Mouse (Mus musculus): ENCODE measurements around the gene Man2a2. TPM values are rescaled to one million over a fixed set of nuclear protein-coding genes. Genes with fewer than 3 reads are reported as not detected.

The Man2a2 gene
- polyA plus RNA-seq, 1 experiment from 2014 or later: 15.0 TPM

- peak overlapping the region; percentile 53 for H3K27ac ChIP-seq (ENCODE audit: low read length)
- 65% methylated on average over 5 of the region's 5 CpGs for WGBS
- ATAC-seq (replicated peaks; ENCODE audit: extremely low read depth, insufficient read depth, low FRiP score): no peak
- peaks cover 27% of the 10 kb centered on the region for H3K4me1 ChIP-seq (ENCODE audit: control insufficient read depth, insufficient read depth, low read length)
- H3K4me2 ChIP-seq (ENCODE audit: low read depth, low read length): peak overlapping the region; percentile 82
- peaks cover 19% of the 10 kb centered on the region for H3K36me3 ChIP-seq (ENCODE audit: control insufficient read depth, insufficient read depth)
- H3K9ac ChIP-seq (ENCODE audit: low read length): no peak overlapping the region
- peak overlapping the region; percentile 92; the same call in 1 of the 2 replicates for H3K4me3 ChIP-seq (ENCODE audit: low read length)
- no peaks in the 10 kb centered on the region for H3K9me3 ChIP-seq (replicated peaks; ENCODE audit: control insufficient read depth, low read length)
- H3K27me3 ChIP-seq (ENCODE audit: control insufficient read depth, insufficient read depth, low read length): no peaks in the 10 kb centered on the region
Observed at GRCm38 (mm10) chr7:80369461-80369860, 1.7 kb downstream of the Man2a2 start.

GRCm38 (mm10) chr7:80368635-80369421 lies 2.3 kb downstream of the Man2a2 start:
- no peaks in the 10 kb centered on the region for H3K27me3 ChIP-seq (ENCODE audit: control insufficient read depth, insufficient read depth, low read length)
- H3K9ac ChIP-seq (ENCODE audit: low read length): no peak overlapping the region
- peaks cover 27% of the 10 kb centered on the region for H3K4me1 ChIP-seq (ENCODE audit: control insufficient read depth, insufficient read depth, low read length)
- 0 out of 2 replicates have a peak, but pooled peaks have one; percentile 15 for ATAC-seq (replicated peaks; ENCODE audit: extremely low read depth, insufficient read depth, low FRiP score)
- H3K4me3 ChIP-seq (ENCODE audit: low read length): 0 out of 2 replicates have a peak overlapping the region, but pooled peaks have one; percentile 15
- WGBS: 51% methylated on average over 20 of the region's 20 CpGs
- H3K27ac ChIP-seq (ENCODE audit: low read length): peak overlapping the region; percentile 53
- H3K4me2 ChIP-seq (ENCODE audit: low read depth, low read length): peak overlapping the region; percentile 82
- no peaks in the 10 kb centered on the region for H3K9me3 ChIP-seq (replicated peaks; ENCODE audit: control insufficient read depth, low read length)
- H3K36me3 ChIP-seq (ENCODE audit: control insufficient read depth, insufficient read depth): peaks cover 26% of the 10 kb centered on the region

- Histone ChIP-seq H3K36me3 (ENCODE audit: control insufficient read depth, insufficient read depth) (peaks cover 34% of the 10 kb centered on the region), H3K4me3 (ENCODE audit: low read length) (no peak overlapping the region), H3K9ac (ENCODE audit: low read length) (no peak overlapping the region), H3K4me2 (ENCODE audit: low read depth, low read length) (no peak overlapping the region), H3K4me1 (ENCODE audit: control insufficient read depth, insufficient read depth, low read length) (peaks cover 27% of the 10 kb centered on the region), H3K27me3 (ENCODE audit: control insufficient read depth, insufficient read depth, low read length) (no peaks in the 10 kb centered on the region), H3K27ac (ENCODE audit: low read length) (no peak overlapping the region), H3K9me3 (replicated peaks; ENCODE audit: control insufficient read depth, low read length) (no peaks in the 10 kb centered on the region)
- 82% methylated on average over 9 of the region's 9 CpGs for WGBS
- ATAC-seq (replicated peaks; ENCODE audit: extremely low read depth, insufficient read depth, low FRiP score): no peak
Observed at GRCm38 (mm10) chr7:80368009-80368408, 3.2 kb downstream of the Man2a2 start.

GRCm38 (mm10) chr7:80367232-80367631 lies 3.9 kb downstream of the Man2a2 start:
- no peaks in the 10 kb centered on the region for H3K27me3 ChIP-seq (ENCODE audit: control insufficient read depth, insufficient read depth, low read length)
- H3K4me3 ChIP-seq (ENCODE audit: low read length): no peak overlapping the region
- H3K36me3 ChIP-seq (ENCODE audit: control insufficient read depth, insufficient read depth): peaks cover 42% of the 10 kb centered on the region
- no peak overlapping the region for H3K4me2 ChIP-seq (ENCODE audit: low read depth, low read length)
- WGBS: 94% methylated on average over 7 of the region's 7 CpGs
- H3K9ac ChIP-seq (ENCODE audit: low read length): no peak overlapping the region
- H3K9me3 ChIP-seq (replicated peaks; ENCODE audit: control insufficient read depth, low read length): no peaks in the 10 kb centered on the region
- no peak for ATAC-seq (replicated peaks; ENCODE audit: extremely low read depth, insufficient read depth, low FRiP score)
- H3K27ac ChIP-seq (ENCODE audit: low read length): no peak overlapping the region
- H3K4me1 ChIP-seq (ENCODE audit: control insufficient read depth, insufficient read depth, low read length): peaks cover 27% of the 10 kb centered on the region

- Histone ChIP-seq H3K9ac (ENCODE audit: low read length) (no peak overlapping the region), H3K9me3 (replicated peaks; ENCODE audit: control insufficient read depth, low read length) (no peaks in the 10 kb centered on the region; the same call in 1 of the 2 replicates), H3K4me1 (ENCODE audit: control insufficient read depth, insufficient read depth, low read length) (peaks cover 25% of the 10 kb centered on the region), H3K27ac (ENCODE audit: low read length) (no peak overlapping the region), H3K4me3 (ENCODE audit: low read length) (no peak overlapping the region), H3K27me3 (ENCODE audit: control insufficient read depth, insufficient read depth, low read length) (no peaks in the 10 kb centered on the region), H3K4me2 (ENCODE audit: low read depth, low read length) (no peak overlapping the region), H3K36me3 (ENCODE audit: control insufficient read depth, insufficient read depth) (peaks cover 55% of the 10 kb centered on the region)
- WGBS: 49% methylated on average over 2 of the region's 2 CpGs
- ATAC-seq (replicated peaks; ENCODE audit: extremely low read depth, insufficient read depth, low FRiP score): no peak
Observed at GRCm38 (mm10) chr7:80365759-80366158, 5.4 kb downstream of the Man2a2 start.

GRCm38 (mm10) chr7:80360435-80360834 lies 10.7 kb downstream of the Man2a2 start:
- Histone ChIP-seq H3K4me1 (ENCODE audit: control insufficient read depth, insufficient read depth, low read length) (no peaks in the 10 kb centered on the region), H3K4me3 (ENCODE audit: low read length) (no peak overlapping the region), H3K36me3 (ENCODE audit: control insufficient read depth, insufficient read depth) (peaks cover 68% of the 10 kb centered on the region), H3K27me3 (ENCODE audit: control insufficient read depth, insufficient read depth, low read length) (no peaks in the 10 kb centered on the region), H3K27ac (ENCODE audit: low read length) (no peak overlapping the region), H3K4me2 (ENCODE audit: low read depth, low read length) (no peak overlapping the region), H3K9me3 (replicated peaks; ENCODE audit: control insufficient read depth, low read length) (no peaks in the 10 kb centered on the region; the same call in 1 of the 2 replicates), H3K9ac (ENCODE audit: low read length) (no peak overlapping the region)
- 36% methylated on average over 3 of the region's 3 CpGs for WGBS
- no peak for ATAC-seq (replicated peaks; ENCODE audit: extremely low read depth, insufficient read depth, low FRiP score)

GRCm38 (mm10) chr7:80358039-80358438 lies 13.1 kb downstream of the Man2a2 start:
- WGBS: 52% methylated on average over 4 of the region's 4 CpGs
- no peak overlapping the region for H3K4me3 ChIP-seq (ENCODE audit: low read length)
- no peak overlapping the region for H3K9ac ChIP-seq (ENCODE audit: low read length)
- H3K4me2 ChIP-seq (ENCODE audit: low read depth, low read length): no peak overlapping the region
- H3K9me3 ChIP-seq (replicated peaks; ENCODE audit: control insufficient read depth, low read length): no peaks in the 10 kb centered on the region; the same call in 1 of the 2 replicates
- no peaks in the 10 kb centered on the region for H3K27me3 ChIP-seq (ENCODE audit: control insufficient read depth, insufficient read depth, low read length)
- H3K36me3 ChIP-seq (ENCODE audit: control insufficient read depth, insufficient read depth): peaks cover 60% of the 10 kb centered on the region
- no peak overlapping the region for H3K27ac ChIP-seq (ENCODE audit: low read length)
- ATAC-seq (replicated peaks; ENCODE audit: extremely low read depth, insufficient read depth, low FRiP score): no peak
- H3K4me1 ChIP-seq (ENCODE audit: control insufficient read depth, insufficient read depth, low read length): no peaks in the 10 kb centered on the region

- no peaks in the 10 kb centered on the region for H3K27me3 ChIP-seq (ENCODE audit: control insufficient read depth, insufficient read depth, low read length)
- WGBS: 65% methylated on average over 8 of the region's 8 CpGs
- no peaks in the 10 kb centered on the region for H3K4me1 ChIP-seq (ENCODE audit: control insufficient read depth, insufficient read depth, low read length)
- no peak overlapping the region for H3K27ac ChIP-seq (ENCODE audit: low read length)
- H3K9me3 ChIP-seq (replicated peaks; ENCODE audit: control insufficient read depth, low read length): no peaks in the 10 kb centered on the region; the same call in 1 of the 2 replicates
- H3K36me3 ChIP-seq (ENCODE audit: control insufficient read depth, insufficient read depth): peaks cover 52% of the 10 kb centered on the region
- H3K4me3 ChIP-seq (ENCODE audit: low read length): no peak overlapping the region
- ATAC-seq (replicated peaks; ENCODE audit: extremely low read depth, insufficient read depth, low FRiP score): no peak
- H3K4me2 ChIP-seq (ENCODE audit: low read depth, low read length): no peak overlapping the region
- H3K9ac ChIP-seq (ENCODE audit: low read length): no peak overlapping the region
Observed at GRCm38 (mm10) chr7:80357156-80357555, 14.0 kb downstream of the Man2a2 start.

- no peak overlapping the region for H3K4me2 ChIP-seq (ENCODE audit: low read depth, low read length)
- no peaks in the 10 kb centered on the region for H3K27me3 ChIP-seq (ENCODE audit: control insufficient read depth, insufficient read depth, low read length)
- H3K9ac ChIP-seq (ENCODE audit: low read length): no peak overlapping the region
- no peak overlapping the region for H3K27ac ChIP-seq (ENCODE audit: low read length)
- no peak for ATAC-seq (replicated peaks; ENCODE audit: extremely low read depth, insufficient read depth, low FRiP score)
- H3K9me3 ChIP-seq (replicated peaks; ENCODE audit: control insufficient read depth, low read length): no peaks in the 10 kb centered on the region; the same call in 1 of the 2 replicates
- peaks cover 48% of the 10 kb centered on the region for H3K36me3 ChIP-seq (ENCODE audit: control insufficient read depth, insufficient read depth)
- no peaks in the 10 kb centered on the region for H3K4me1 ChIP-seq (ENCODE audit: control insufficient read depth, insufficient read depth, low read length)
- no peak overlapping the region for H3K4me3 ChIP-seq (ENCODE audit: low read length)
- WGBS: 82% methylated on average over 13 of the region's 13 CpGs
Observed at GRCm38 (mm10) chr7:80356351-80356750, 14.8 kb downstream of the Man2a2 start.
